Mouse (Mus musculus): ENCODE data around the gene Taok3. TPM values are rescaled to one million over a fixed set of nuclear protein-coding genes. Genes with fewer than 3 reads are reported as not detected.

The Taok3 gene
- polyA plus RNA-seq, 2 experiments = 7.4 to 14.3 TPM

- WGBS = 70% methylated on average over 2 of the region's 2 CpGs
- H3K4me2 ChIP-seq (replicated peaks; ENCODE audit: low read depth, low read length, severe bottlenecking) = no peak overlapping the region
- peaks cover 20% of the 10 kb centered on the region; the same call in 1 of the 2 replicates for H3K36me3 ChIP-seq (ENCODE audit: control insufficient read depth, insufficient read depth, low read length)
- TF ChIP-seq POLR2A (IDR thresholded peaks at IDR 0.05; ENCODE audit: borderline replicate concordance, extremely low read depth, insufficient read depth, insufficient read length) = no peak
- ATAC-seq (ENCODE audit: low FRiP score, low read depth) (no peak), DNase-seq (ENCODE audit: low spot score) (no peak)
- no peak overlapping the region for H3K4me3 ChIP-seq (replicated peaks; ENCODE audit: low read length)
- peaks cover 9% of the 10 kb centered on the region; the same call in 1 of the 2 replicates for H3K4me1 ChIP-seq (ENCODE audit: control insufficient read depth, insufficient read depth, low read length)
- H3K27me3 ChIP-seq (ENCODE audit: control insufficient read depth, insufficient read depth, low read length) = peaks cover 10% of the 10 kb centered on the region; the same call in 1 of the 2 replicates
- H3K9ac ChIP-seq (ENCODE audit: low read depth, low read length, severe bottlenecking) = no peak overlapping the region
- H3K27ac ChIP-seq (replicated peaks; ENCODE audit: low read depth, low read length) = no peak overlapping the region
- H3K9me3 ChIP-seq (ENCODE audit: control insufficient read depth, low read length) = no peaks in the 10 kb centered on the region
These were observed 3.3 kb upstream of the Taok3 start for GRCm38 (mm10) chr5:117116660-117117059.

DNA sequence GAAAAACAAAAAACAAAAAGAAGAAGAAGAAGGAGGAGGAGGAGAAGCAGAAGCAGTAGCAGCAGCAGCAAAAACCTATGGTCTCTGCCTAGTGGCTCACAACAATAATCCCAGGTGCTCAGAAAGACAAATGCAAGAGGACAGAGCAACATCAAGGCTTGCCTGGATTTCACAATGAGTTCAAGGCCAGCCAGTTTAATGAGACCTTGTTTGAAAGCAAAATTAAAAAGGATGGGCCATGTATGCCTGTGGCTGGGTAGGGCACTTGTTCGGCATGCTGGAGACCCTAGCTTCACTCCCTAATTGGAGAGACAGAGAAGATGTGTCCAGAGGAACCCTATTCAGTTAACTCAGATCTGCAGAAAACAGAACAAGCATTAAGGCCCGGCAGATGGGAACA, 2.7 kb upstream of the Taok3 start:
- DNase-seq (ENCODE audit: low spot score) (no peak), ATAC-seq (ENCODE audit: low FRiP score, low read depth) (no peak)
- Histone ChIP-seq H3K4me2 (replicated peaks; ENCODE audit: low read depth, low read length, severe bottlenecking) (no peak overlapping the region), H3K27me3 (ENCODE audit: control insufficient read depth, insufficient read depth, low read length) (peaks cover 10% of the 10 kb centered on the region; the same call in 1 of the 2 replicates), H3K9me3 (ENCODE audit: control insufficient read depth, low read length) (no peaks in the 10 kb centered on the region), H3K9ac (ENCODE audit: low read depth, low read length, severe bottlenecking) (no peak overlapping the region), H3K36me3 (ENCODE audit: control insufficient read depth, insufficient read depth, low read length) (peaks cover 14% of the 10 kb centered on the region; the same call in 1 of the 2 replicates), H3K27ac (replicated peaks; ENCODE audit: low read depth, low read length) (no peak overlapping the region), H3K4me1 (ENCODE audit: control insufficient read depth, insufficient read depth, low read length) (peaks cover 9% of the 10 kb centered on the region; the same call in 1 of the 2 replicates), H3K4me3 (replicated peaks; ENCODE audit: low read length) (no peak overlapping the region)
- WGBS = 76% methylated on average over 2 of the region's 2 CpGs
- TF ChIP-seq POLR2A (IDR thresholded peaks at IDR 0.05; ENCODE audit: borderline replicate concordance, extremely low read depth, insufficient read depth, insufficient read length) = no peak

DNA sequence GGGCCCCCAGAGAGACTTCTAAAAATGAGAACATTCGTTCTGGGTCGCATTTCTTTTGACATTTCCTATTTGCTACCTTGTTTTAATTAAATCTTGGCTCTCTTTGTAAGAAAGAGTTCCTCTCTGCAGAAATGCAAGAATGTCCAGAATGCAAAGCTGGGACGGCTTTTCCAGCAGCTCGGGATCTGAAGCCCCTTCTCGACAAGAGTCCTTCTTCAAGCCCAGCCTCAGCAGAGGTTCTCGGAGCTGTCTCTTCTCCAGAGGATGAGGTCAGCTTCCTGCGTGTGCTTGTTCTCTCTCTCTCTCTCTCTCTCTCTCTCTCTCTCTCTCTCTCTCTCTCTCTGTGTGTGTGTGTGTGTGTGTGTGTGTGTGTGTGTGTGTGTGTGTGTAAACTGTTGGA, 2.2 kb upstream of the Taok3 start:
- Histone ChIP-seq H3K9ac (ENCODE audit: low read depth, low read length, severe bottlenecking) (no peak overlapping the region), H3K4me2 (replicated peaks; ENCODE audit: low read depth, low read length, severe bottlenecking) (no peak overlapping the region), H3K36me3 (ENCODE audit: control insufficient read depth, insufficient read depth, low read length) (peaks cover 9% of the 10 kb centered on the region; the same call in 1 of the 2 replicates), H3K9me3 (ENCODE audit: control insufficient read depth, low read length) (no peaks in the 10 kb centered on the region), H3K27me3 (ENCODE audit: control insufficient read depth, insufficient read depth, low read length) (peaks cover 10% of the 10 kb centered on the region; the same call in 1 of the 2 replicates), H3K4me1 (ENCODE audit: control insufficient read depth, insufficient read depth, low read length) (peaks cover 9% of the 10 kb centered on the region; the same call in 1 of the 2 replicates), H3K27ac (replicated peaks; ENCODE audit: low read depth, low read length) (no peak overlapping the region), H3K4me3 (replicated peaks; ENCODE audit: low read length) (no peak overlapping the region)
- 58% methylated on average over 7 of the region's 7 CpGs for WGBS
- no peak for TF ChIP-seq POLR2A (IDR thresholded peaks at IDR 0.05; ENCODE audit: borderline replicate concordance, extremely low read depth, insufficient read depth, insufficient read length)
- ATAC-seq (ENCODE audit: low FRiP score, low read depth) (no peak), DNase-seq (ENCODE audit: low spot score) (peak; percentile 28)

DNA sequence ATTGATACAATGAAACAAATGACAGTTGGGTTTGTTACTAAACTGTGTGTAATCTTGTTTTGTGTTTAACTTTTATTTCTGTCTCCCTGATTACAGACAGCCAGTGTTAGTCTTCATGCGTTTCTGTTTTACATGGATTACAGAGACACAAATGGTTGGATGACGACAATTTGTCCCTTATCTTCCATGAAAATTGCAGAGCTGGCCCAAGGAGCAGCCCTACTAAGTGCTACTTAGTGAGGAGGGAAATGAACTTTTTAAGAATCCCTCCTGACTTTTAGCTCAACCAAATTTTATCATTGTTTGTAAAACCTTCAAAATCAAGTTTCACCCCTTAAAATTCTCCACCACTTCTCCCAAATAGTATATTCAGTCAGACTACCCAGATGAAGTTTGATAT, 1.7 kb upstream of the Taok3 start:
- H3K27me3 ChIP-seq (ENCODE audit: control insufficient read depth, insufficient read depth, low read length) = peaks cover 10% of the 10 kb centered on the region; the same call in 1 of the 2 replicates
- H3K9me3 ChIP-seq (ENCODE audit: control insufficient read depth, low read length) = no peaks in the 10 kb centered on the region
- H3K9ac ChIP-seq (ENCODE audit: low read depth, low read length, severe bottlenecking) = no peak overlapping the region
- no peak for ATAC-seq (ENCODE audit: low FRiP score, low read depth)
- no peak for DNase-seq (ENCODE audit: low spot score)
- 80% methylated on average over 2 of the region's 2 CpGs for WGBS
- peaks cover 9% of the 10 kb centered on the region; the same call in 1 of the 2 replicates for H3K4me1 ChIP-seq (ENCODE audit: control insufficient read depth, insufficient read depth, low read length)
- H3K36me3 ChIP-seq (ENCODE audit: control insufficient read depth, insufficient read depth, low read length) = peaks cover 4% of the 10 kb centered on the region; the same call in 1 of the 2 replicates
- TF ChIP-seq POLR2A (IDR thresholded peaks at IDR 0.05; ENCODE audit: borderline replicate concordance, extremely low read depth, insufficient read depth, insufficient read length) = no peak
- H3K4me2 ChIP-seq (replicated peaks; ENCODE audit: low read depth, low read length, severe bottlenecking) = no peak overlapping the region
- H3K27ac ChIP-seq (replicated peaks; ENCODE audit: low read depth, low read length) = no peak overlapping the region
- H3K4me3 ChIP-seq (replicated peaks; ENCODE audit: low read length) = no peak overlapping the region

DNA sequence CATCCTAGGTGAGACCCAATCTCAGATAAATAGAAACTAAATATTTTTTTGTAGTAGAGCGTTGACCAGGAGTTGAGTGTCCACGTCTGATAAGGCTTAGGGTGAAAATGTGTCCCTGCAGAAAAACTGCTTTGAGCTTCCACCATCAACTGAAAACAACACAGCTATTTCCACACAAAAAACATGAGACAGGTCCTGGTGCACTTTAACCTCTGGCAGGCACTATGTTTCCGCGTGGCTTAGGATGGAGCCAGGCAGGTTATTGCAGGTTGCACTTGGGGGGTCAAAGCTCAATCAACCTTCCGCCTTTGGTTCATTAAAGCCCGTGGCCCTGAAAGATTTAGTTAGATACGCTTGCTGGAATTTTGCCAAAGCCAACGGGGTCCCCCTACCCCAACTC, 1.1 kb upstream of the Taok3 start:
- Histone ChIP-seq H3K4me1 (ENCODE audit: control insufficient read depth, insufficient read depth, low read length) (peaks cover 9% of the 10 kb centered on the region; the same call in 1 of the 2 replicates), H3K36me3 (ENCODE audit: control insufficient read depth, insufficient read depth, low read length) (no peaks in the 10 kb centered on the region), H3K4me3 (replicated peaks; ENCODE audit: low read length) (no peak overlapping the region), H3K4me2 (replicated peaks; ENCODE audit: low read depth, low read length, severe bottlenecking) (no peak overlapping the region), H3K9me3 (ENCODE audit: control insufficient read depth, low read length) (no peaks in the 10 kb centered on the region), H3K27me3 (ENCODE audit: control insufficient read depth, insufficient read depth, low read length) (peaks cover 10% of the 10 kb centered on the region; the same call in 1 of the 2 replicates), H3K27ac (replicated peaks; ENCODE audit: low read depth, low read length) (no peak overlapping the region), H3K9ac (ENCODE audit: low read depth, low read length, severe bottlenecking) (no peak overlapping the region)
- 67% methylated on average over 8 of the region's 8 CpGs for WGBS
- no peak for TF ChIP-seq POLR2A (IDR thresholded peaks at IDR 0.05; ENCODE audit: borderline replicate concordance, extremely low read depth, insufficient read depth, insufficient read length)
- no peak for DNase-seq (ENCODE audit: low spot score)
- ATAC-seq (ENCODE audit: low FRiP score, low read depth) = no peak
